Mouse (Mus musculus) heart, embryonic 16.5 days (tissue): ENCODE results near the gene Plbd1. TPM values are rescaled to one million over a fixed set of nuclear protein-coding genes. Genes with fewer than 3 reads are reported as not detected.
A peak's percentile ranks its signal among the peaks of the same experiment; 100 is the strongest.

Experiments
- ATAC-seq: fragments of 200-750 bp; cut with Nextera tagmentation; replicated peaks from 2 replicates; pipeline ENCODE4 v1.8.0; 2017; ENCODE audit warnings: moderate number of reproducible peaks; ENCODE audit not compliant: insufficient read depth, low FRiP score; ENCODE audit errors: extremely low read depth
- H3K27ac ChIP-seq: fragments of 300-500 bp; sonication (generic); 2 replicates; pipeline ENCODE4 v1.5.1; 2014; ENCODE audit warnings: mild to moderate bottlenecking, low read length, control low read depth, moderate library complexity
- H3K27me3 ChIP-seq: fragments of 300-500 bp; sonication (generic); 2 replicates; pipeline ENCODE4 v1.6.1; 2014; ENCODE audit warnings: low read length, mixed read lengths; ENCODE audit not compliant: control insufficient read depth, insufficient read depth
- H3K36me3 ChIP-seq: fragments of 300-500 bp; sonication (generic); 2 replicates; pipeline ENCODE4 v1.6.1; 2014; ENCODE audit not compliant: control insufficient read depth, insufficient read depth
- H3K4me1 ChIP-seq: fragments of 300-500 bp; sonication (generic); 2 replicates; pipeline ENCODE4 v1.6.1; 2014; ENCODE audit warnings: low read length, mixed read lengths; ENCODE audit not compliant: control insufficient read depth, insufficient read depth
- H3K4me2 ChIP-seq: fragments of 300-500 bp; sonication (generic); 2 replicates; pipeline ENCODE4 v1.6.1; 2014; ENCODE audit warnings: low read depth, mild to moderate bottlenecking, control low read depth, low read length
- H3K4me3 ChIP-seq: fragments of 300-500 bp; sonication (generic); 2 replicates; pipeline ENCODE4 v1.5.1; 2014; ENCODE audit warnings: mild to moderate bottlenecking, control low read depth, low read length
- H3K9ac ChIP-seq: fragments of 300-500 bp; sonication (generic); 2 replicates; pipeline ENCODE4 v1.6.1; 2014; ENCODE audit warnings: low read length, control low read depth
- H3K9me3 ChIP-seq: fragments of 300-500 bp; sonication (generic); replicated peaks from 2 replicates; pipeline ENCODE4 v1.6.1; 2016; ENCODE audit warnings: low read length; ENCODE audit not compliant: control insufficient read depth
- WGBS: fragments of 180-500 bp; shearing (Covaris S2); extraction: QIAGEN DNeasy Blood & Tissue Kit; methylation state at CpG from one replicate; pipeline ENCODE4 v1.1.7; 2014; 5-methylcytosine and 5-hydroxymethylcytosine counted together
- polyA plus RNA-seq: library from polyadenylated mRNA; unstranded; fragments of >200 nt; fragmentation: Nextera tagmentation; extraction: Ambion mirVana; gene quantifications from 2 replicates; pipeline ENCODE4 v1.2.1, GENCODE M21; 2015

The Plbd1 gene
- polyA plus RNA-seq, 1 experiment from 2014 or later: 7.1 TPM

GRCm38 (mm10) chr6:136683410-136684334 is 21.9 kb upstream of the Plbd1 start:
- Histone ChIP-seq H3K4me2 (no peak overlapping the region), H3K27ac (no peak overlapping the region)
- WGBS: 82% methylated on average over 11 of the region's 11 CpGs

GRCm38 (mm10) chr6:136679381-136679780 is 17.7 kb upstream of the Plbd1 start:
- ATAC-seq: no peak
- WGBS: 29% methylated on average over 2 of the region's 2 CpGs
- H3K9me3 ChIP-seq: 0 out of 2 replicates have a peak, but pooled peaks cover 5% of the 10 kb centered on the region

More at GRCm38 (mm10) chr6:136683410-136684334, 21.9 kb upstream of the Plbd1 start:
- Histone ChIP-seq H3K36me3 (no peaks in the 10 kb centered on the region), H3K9ac (no peak overlapping the region), H3K27me3 (no peaks in the 10 kb centered on the region), H3K4me3 (no peak overlapping the region), H3K9me3 (0 out of 2 replicates have a peak, but pooled peaks cover 3% of the 10 kb centered on the region), H3K4me1 (peaks cover 4% of the 10 kb centered on the region; the same call in 1 of the 2 replicates)
- no peak for ATAC-seq

GRCm38 (mm10) chr6:136674935-136675334 is 13.2 kb upstream of the Plbd1 start:
- H3K4me1 ChIP-seq: peaks cover 10% of the 10 kb centered on the region
- H3K36me3 ChIP-seq: no peaks in the 10 kb centered on the region
- H3K27me3 ChIP-seq: no peaks in the 10 kb centered on the region
- no peak overlapping the region for H3K4me2 ChIP-seq
- no peak overlapping the region for H3K27ac ChIP-seq
- 86% methylated on average over 6 of the region's 6 CpGs for WGBS
- H3K4me3 ChIP-seq: no peak overlapping the region
- no peak for ATAC-seq
- H3K9me3 ChIP-seq: peaks cover 12% of the 10 kb centered on the region
- no peak overlapping the region for H3K9ac ChIP-seq

More at GRCm38 (mm10) chr6:136679381-136679780, 17.7 kb upstream of the Plbd1 start:
- H3K36me3 ChIP-seq: no peaks in the 10 kb centered on the region
- no peak overlapping the region for H3K9ac ChIP-seq
- H3K4me1 ChIP-seq: peaks cover 4% of the 10 kb centered on the region; the same call in 1 of the 2 replicates
- no peak overlapping the region for H3K27ac ChIP-seq
- no peaks in the 10 kb centered on the region for H3K27me3 ChIP-seq
- no peak overlapping the region for H3K4me2 ChIP-seq
- no peak overlapping the region for H3K4me3 ChIP-seq

- no peak overlapping the region for H3K4me3 ChIP-seq
- H3K27me3 ChIP-seq: no peaks in the 10 kb centered on the region
- H3K9me3 ChIP-seq: peaks cover 12% of the 10 kb centered on the region
- no peaks in the 10 kb centered on the region for H3K36me3 ChIP-seq
- H3K4me2 ChIP-seq: peak overlapping the region; percentile 8; the same call in 1 of the 2 replicates
- H3K9ac ChIP-seq: no peak overlapping the region
- peaks cover 10% of the 10 kb centered on the region for H3K4me1 ChIP-seq
- H3K27ac ChIP-seq: peak overlapping the region; percentile 71
- WGBS: 19% methylated on average over 7 of the region's 7 CpGs
- ATAC-seq: peak; percentile 81
Observed at GRCm38 (mm10) chr6:136672467-136672866, 10.7 kb upstream of the Plbd1 start.

- no peak overlapping the region for H3K9ac ChIP-seq
- H3K36me3 ChIP-seq: no peaks in the 10 kb centered on the region
- ATAC-seq: no peak
- H3K4me3 ChIP-seq: no peak overlapping the region
- 76% methylated on average over 5 of the region's 5 CpGs for WGBS
- H3K4me1 ChIP-seq: peaks cover 10% of the 10 kb centered on the region
- H3K27ac ChIP-seq: no peak overlapping the region
- H3K9me3 ChIP-seq: peaks cover 9% of the 10 kb centered on the region
- H3K4me2 ChIP-seq: no peak overlapping the region
- H3K27me3 ChIP-seq: no peaks in the 10 kb centered on the region
Observed at GRCm38 (mm10) chr6:136669274-136669673, 7.5 kb upstream of the Plbd1 start.

- 33% methylated on average over 14 of the region's 14 CpGs for WGBS
- no peak overlapping the region for H3K4me3 ChIP-seq
- H3K27ac ChIP-seq: no peak overlapping the region
- ATAC-seq: peak; percentile 49
- H3K4me2 ChIP-seq: no peak overlapping the region
- H3K27me3 ChIP-seq: no peaks in the 10 kb centered on the region
- H3K9me3 ChIP-seq: peaks cover under 1% of the 10 kb centered on the region; the same call in 1 of the 2 replicates
- H3K4me1 ChIP-seq: peaks cover 10% of the 10 kb centered on the region
- H3K9ac ChIP-seq: no peak overlapping the region
- H3K36me3 ChIP-seq: no peaks in the 10 kb centered on the region
Observed at GRCm38 (mm10) chr6:136668266-136668986, 6.7 kb upstream of the Plbd1 start.

GRCm38 (mm10) chr6:136662063-136662462 is 335 bp upstream of the Plbd1 start:
- peak overlapping the region; percentile 72; the same call in 1 of the 2 replicates for H3K4me2 ChIP-seq
- no peak for ATAC-seq
- no peaks in the 10 kb centered on the region for H3K36me3 ChIP-seq
- 48% methylated on average over 11 of the region's 11 CpGs for whole genome bisulfite sequencing
- H3K4me1 ChIP-seq: no peaks in the 10 kb centered on the region; the same call in 1 of the 2 replicates
- H3K27ac ChIP-seq: no peak overlapping the region
- no peaks in the 10 kb centered on the region for H3K9me3 ChIP-seq
- peaks cover 14% of the 10 kb centered on the region for H3K27me3 ChIP-seq
- no peak overlapping the region; the same call in 1 of the 2 replicates for H3K4me3 ChIP-seq
- no peak overlapping the region for H3K9ac ChIP-seq

- peaks cover 14% of the 10 kb centered on the region for H3K27me3 ChIP-seq
- H3K27ac ChIP-seq: no peak overlapping the region
- H3K9me3 ChIP-seq: no peaks in the 10 kb centered on the region
- ATAC-seq: peak; percentile 52; the same call in 1 of the 2 replicates
- peak overlapping the region; percentile 72 for H3K4me2 ChIP-seq
- 21% methylated on average over 34 of the region's 34 CpGs for WGBS
- H3K36me3 ChIP-seq: no peaks in the 10 kb centered on the region
- H3K4me1 ChIP-seq: no peaks in the 10 kb centered on the region; the same call in 1 of the 2 replicates
- H3K4me3 ChIP-seq: peak overlapping the region; percentile 51
- peak overlapping the region; percentile 69 for H3K9ac ChIP-seq
Observed at GRCm38 (mm10) chr6:136660831-136661705, 660 bp downstream of the Plbd1 start.
